Mouse (Mus musculus) WW6 (cell line): ENCODE data around the gene Zbtb16.

Experiments used
- DNase-seq: peaks from one replicate; pipeline ENCODE4 v3.0.0-alpha.2; 2013; ENCODE audit warnings: low read depth, low spot score

Gene Zbtb16

GRCm38 (mm10) chr9:48728731-48729123, 107.3 kb downstream of the Zbtb16 start:
- DNase-seq, result no peak

GRCm38 (mm10) chr9:48728083-48728730, 107.8 kb downstream of the Zbtb16 start:
- DNase-seq, result no peak

- no peak for DNase-seq
These were observed 109.7 kb downstream of the Zbtb16 start for GRCm38 (mm10) chr9:48726341-48726740.

- DNase-seq, result no peak
These were observed 110.1 kb downstream of the Zbtb16 start for GRCm38 (mm10) chr9:48725918-48726317.

- no peak for DNase-seq
These were observed 110.9 kb downstream of the Zbtb16 start for GRCm38 (mm10) chr9:48725161-48725560.

GRCm38 (mm10) chr9:48724733-48725132, 111.3 kb downstream of the Zbtb16 start:
- DNase-seq, result no peak

GRCm38 (mm10) chr9:48723511-48724304, 112.3 kb downstream of the Zbtb16 start:
- DNase-seq, result no peak

GRCm38 (mm10) chr9:48723025-48723424, 113.0 kb downstream of the Zbtb16 start:
- DNase-seq, result no peak

- no peak for DNase-seq
These were observed 113.6 kb downstream of the Zbtb16 start for GRCm38 (mm10) chr9:48722261-48722920.

GRCm38 (mm10) chr9:48721655-48722054, 114.4 kb downstream of the Zbtb16 start:
- no peak for DNase-seq

- no peak for DNase-seq
These were observed 114.8 kb downstream of the Zbtb16 start for GRCm38 (mm10) chr9:48721172-48721571.

- DNase-seq, result no peak
These were observed 115.6 kb downstream of the Zbtb16 start for GRCm38 (mm10) chr9:48720251-48720963.

GRCm38 (mm10) chr9:48719619-48720018, 116.4 kb downstream of the Zbtb16 start:
- DNase-seq, result no peak

GRCm38 (mm10) chr9:48716549-48716948, 119.5 kb downstream of the Zbtb16 start:
- DNase-seq, result no peak

- DNase-seq, result no peak
These were observed 121.0 kb downstream of the Zbtb16 start for GRCm38 (mm10) chr9:48715042-48715441.

- no peak for DNase-seq
These were observed 122.2 kb downstream of the Zbtb16 start for GRCm38 (mm10) chr9:48713779-48714178.

GRCm38 (mm10) chr9:48712985-48713765, 122.8 kb downstream of the Zbtb16 start:
- no peak for DNase-seq

GRCm38 (mm10) chr9:48711826-48712225, 124.2 kb downstream of the Zbtb16 start:
- no peak for DNase-seq

GRCm38 (mm10) chr9:48711296-48711781, 124.7 kb downstream of the Zbtb16 start:
- DNase-seq, result no peak

GRCm38 (mm10) chr9:48710355-48711295, 125.4 kb downstream of the Zbtb16 start:
- DNase-seq, result no peak
